Mouse (Mus musculus) frontal cortex, postnatal 36 days (tissue): Measurements from ENCODE around the gene Tnfrsf8.

Experiments
- DNase-seq, 2 experiments: peaks; one replicate each; pipeline ENCODE4 v3.0.0; 2022; ENCODE audit warnings: low spot score in 2 of 2

The Tnfrsf8 gene

GRCm38 (mm10) chr4:145310859-145311258, 4.1 kb downstream of the Tnfrsf8 start:
- no peak for DNase-seq

- no peak for DNase-seq
Measured at GRCm38 (mm10) chr4:145306422-145306821, 8.5 kb downstream of the Tnfrsf8 start.

GRCm38 (mm10) chr4:145305661-145306362, 9.2 kb downstream of the Tnfrsf8 start:
- DNase-seq = peak in 1 of 2 experiments; percentile 24

- DNase-seq = no peak
Measured at GRCm38 (mm10) chr4:145304109-145304508, 10.9 kb downstream of the Tnfrsf8 start.

- DNase-seq = no peak
Measured at GRCm38 (mm10) chr4:145302106-145302505, 12.9 kb downstream of the Tnfrsf8 start.

- no peak for DNase-seq
Measured at GRCm38 (mm10) chr4:145300210-145300927, 14.6 kb downstream of the Tnfrsf8 start.

- no peak for DNase-seq
Measured at GRCm38 (mm10) chr4:145299355-145299754, 15.6 kb downstream of the Tnfrsf8 start.

- no peak for DNase-seq
Measured at GRCm38 (mm10) chr4:145298846-145299245, 16.1 kb downstream of the Tnfrsf8 start.

- DNase-seq = peak; percentile 63 to 66
Measured at GRCm38 (mm10) chr4:145295589-145296300, 19.2 kb downstream of the Tnfrsf8 start.

- no peak for DNase-seq
Measured at GRCm38 (mm10) chr4:145294588-145294987, 20.4 kb downstream of the Tnfrsf8 start.

- peak; percentile 62 to 85 for DNase-seq
Measured at GRCm38 (mm10) chr4:145286369-145287120, 28.4 kb downstream of the Tnfrsf8 start.

GRCm38 (mm10) chr4:145284675-145285074, 30.3 kb downstream of the Tnfrsf8 start:
- DNase-seq = no peak

GRCm38 (mm10) chr4:145283441-145283840, 31.5 kb downstream of the Tnfrsf8 start:
- DNase-seq = no peak

- no peak for DNase-seq
Measured at GRCm38 (mm10) chr4:145280966-145281365, 34.0 kb downstream of the Tnfrsf8 start.

- no peak for DNase-seq
Measured at GRCm38 (mm10) chr4:145278724-145279370, 36.1 kb downstream of the Tnfrsf8 start.

GRCm38 (mm10) chr4:145278231-145278630, 36.7 kb downstream of the Tnfrsf8 start:
- no peak for DNase-seq

- DNase-seq = no peak
Measured at GRCm38 (mm10) chr4:145276368-145277249, 38.4 kb downstream of the Tnfrsf8 start.

GRCm38 (mm10) chr4:145274887-145275286, 40.1 kb downstream of the Tnfrsf8 start:
- no peak for DNase-seq

GRCm38 (mm10) chr4:145273923-145274322, 41.0 kb downstream of the Tnfrsf8 start:
- no peak for DNase-seq

GRCm38 (mm10) chr4:145272763-145273162, 42.2 kb downstream of the Tnfrsf8 start:
- no peak for DNase-seq
